Mouse (Mus musculus): ENCODE data around the gene Kif2b. TPM values are rescaled to one million over a fixed set of nuclear protein-coding genes. Genes with fewer than 3 reads are reported as not detected.

The Kif2b gene
- not detected in 2 replicates for polyA plus RNA-seq (2012; rRNA removed)

DNA sequence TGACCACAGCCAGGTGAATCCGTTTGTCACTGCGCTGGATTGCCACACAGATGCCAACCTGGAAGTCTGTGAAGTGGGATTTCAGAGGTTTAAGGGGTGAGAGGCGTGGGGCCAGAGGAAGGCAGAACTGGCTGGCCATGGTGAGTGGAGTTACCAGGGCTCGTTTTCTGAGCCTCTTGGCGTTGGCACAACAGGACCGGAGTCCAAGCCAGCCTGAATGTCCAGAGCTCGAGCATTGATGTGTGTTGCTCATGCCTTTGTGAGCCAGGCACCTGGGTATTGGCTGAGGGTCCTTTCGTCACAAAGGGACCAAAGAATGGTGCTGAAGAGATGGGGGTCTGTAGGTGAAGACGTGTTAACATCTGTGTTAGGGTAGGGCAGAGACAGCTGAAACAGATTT, at the start of gene Kif2b:
TSS of gene Kif2b (minus strand) at position 242 of the 400 bp plus-strand sequence.
- WGBS: 88% methylated on average over 9 of the region's 9 CpGs
- H3K4me3 ChIP-seq (ENCODE audit: extremely low read depth, insufficient read depth, insufficient read length): no peak within 1 kb of the TSS
- H3K27ac ChIP-seq (ENCODE audit: insufficient read depth, low read length): no peak within 1 kb of the TSS
- TF ChIP-seq POLR2A (IDR thresholded peaks at IDR 0.05; ENCODE audit: low read depth, low read length): no peak
- no peak for TF ChIP-seq CTCF (IDR thresholded peaks at IDR 0.05; ENCODE audit: extremely low read depth, insufficient read depth, insufficient read length, insufficient replicate concordance)
- H3K27me3 ChIP-seq (ENCODE audit: control insufficient read depth, insufficient read depth, low read length): no peaks in the 10 kb centered on the region
- H3K36me3 ChIP-seq (ENCODE audit: control insufficient read depth, insufficient read depth, low read length): no peaks in the 10 kb centered on the region
- no peak for DNase-seq (ENCODE audit: low read depth in 1 of 2, low spot score in 2 of 2)
- no peaks in the 10 kb centered on the region for H3K4me1 ChIP-seq (ENCODE audit: control insufficient read depth, insufficient read depth, insufficient read length)

DNA sequence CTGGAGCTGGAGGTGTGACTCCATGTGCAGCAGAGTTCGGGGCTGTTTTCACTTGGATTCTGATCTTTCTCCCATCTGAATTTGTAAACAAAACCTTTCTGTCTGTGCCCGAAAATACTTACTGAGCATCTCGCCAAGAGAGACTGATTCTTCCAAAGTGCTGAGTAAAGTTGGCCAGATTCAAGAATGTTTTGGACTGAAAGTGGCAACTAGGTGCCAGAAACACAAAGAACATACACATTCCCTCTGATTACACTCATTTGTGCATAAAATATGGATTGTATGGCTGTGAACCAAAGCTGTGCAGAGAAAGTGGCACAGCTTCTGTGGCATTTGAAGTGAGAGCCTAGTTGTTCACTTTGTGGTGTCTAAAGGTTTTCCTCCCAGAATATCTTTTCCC, 15.7 kb upstream of the Kif2b start:
- WGBS: 73% methylated on average over 3 of the region's 3 CpGs
- TF ChIP-seq CTCF (IDR thresholded peaks at IDR 0.05; ENCODE audit: extremely low read depth, insufficient read depth, insufficient read length, insufficient replicate concordance) (no peak), POLR2A (IDR thresholded peaks at IDR 0.05; ENCODE audit: low read depth, low read length) (no peak)

DNA sequence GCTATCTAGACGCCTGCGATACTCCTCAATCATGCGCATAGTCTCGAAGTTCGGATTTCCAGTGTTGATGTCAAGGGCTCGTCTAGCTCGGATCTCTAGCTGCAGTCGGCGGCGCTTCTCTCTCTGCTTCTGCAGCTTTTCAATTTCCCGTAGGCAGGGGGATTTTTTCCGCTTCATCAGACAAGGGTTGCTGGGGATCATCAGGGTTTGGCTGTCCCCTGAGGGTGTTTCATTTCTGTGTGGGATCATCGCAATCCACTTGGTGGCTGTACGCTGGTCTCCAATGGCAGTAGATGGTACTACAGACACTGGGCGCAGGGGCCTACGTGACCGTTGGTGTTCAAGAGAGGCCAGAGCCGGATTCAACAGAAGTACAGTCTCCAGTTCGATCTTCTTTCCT, 502 bp downstream of the Kif2b start:
- H3K4me1 ChIP-seq (ENCODE audit: control insufficient read depth, insufficient read depth, insufficient read length): no peaks in the 10 kb centered on the region
- DNase-seq (ENCODE audit: low read depth in 1 of 2, low spot score in 2 of 2): no peak

More for the DNA sequence above, 15.7 kb upstream of the Kif2b start:
- Histone ChIP-seq H3K27me3 (ENCODE audit: control insufficient read depth, insufficient read depth, low read length) (no peaks in the 10 kb centered on the region), H3K4me1 (ENCODE audit: control insufficient read depth, insufficient read depth, insufficient read length) (no peaks in the 10 kb centered on the region), H3K36me3 (ENCODE audit: control insufficient read depth, insufficient read depth, low read length) (no peaks in the 10 kb centered on the region), H3K27ac (ENCODE audit: insufficient read depth, low read length) (no peak overlapping the region), H3K4me3 (ENCODE audit: extremely low read depth, insufficient read depth, insufficient read length) (no peak overlapping the region)
- DNase-seq (ENCODE audit: low read depth in 1 of 2, low spot score in 2 of 2): no peak

DNA sequence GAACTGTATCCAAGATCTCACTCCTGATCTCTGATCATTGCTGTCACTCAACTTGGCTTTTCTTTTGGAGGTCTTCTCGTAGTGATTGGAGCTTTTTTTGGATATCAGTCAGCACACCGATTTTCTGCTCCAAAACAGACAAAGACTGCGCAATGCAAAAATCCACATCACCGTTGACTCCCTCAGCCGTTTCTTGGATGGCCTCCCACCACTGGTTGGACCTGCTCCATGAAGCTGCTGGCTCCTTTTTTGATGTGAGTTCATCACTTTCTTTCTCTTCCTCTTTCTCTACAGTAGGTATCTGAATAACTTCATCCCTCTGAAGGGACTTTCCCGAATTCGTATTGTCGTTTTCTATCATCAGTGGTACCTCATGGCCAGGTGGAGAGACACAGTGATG, 2.0 kb downstream of the Kif2b start:
- H3K36me3 ChIP-seq (ENCODE audit: control insufficient read depth, insufficient read depth, low read length): no peaks in the 10 kb centered on the region
- H3K4me3 ChIP-seq (ENCODE audit: extremely low read depth, insufficient read depth, insufficient read length): no peak overlapping the region
- TF ChIP-seq CTCF (IDR thresholded peaks at IDR 0.05; ENCODE audit: extremely low read depth, insufficient read depth, insufficient read length, insufficient replicate concordance) (no peak), POLR2A (IDR thresholded peaks at IDR 0.05; ENCODE audit: low read depth, low read length) (no peak)
- H3K27ac ChIP-seq (ENCODE audit: insufficient read depth, low read length): no peak overlapping the region
- H3K4me1 ChIP-seq (ENCODE audit: control insufficient read depth, insufficient read depth, insufficient read length): no peaks in the 10 kb centered on the region
- 89% methylated on average over 8 of the region's 8 CpGs for WGBS
- no peak for DNase-seq (ENCODE audit: low read depth in 1 of 2, low spot score in 2 of 2)
- no peaks in the 10 kb centered on the region for H3K27me3 ChIP-seq (ENCODE audit: control insufficient read depth, insufficient read depth, low read length)

More for the DNA sequence above, 502 bp downstream of the Kif2b start:
- no peak overlapping the region for H3K4me3 ChIP-seq (ENCODE audit: extremely low read depth, insufficient read depth, insufficient read length)
- WGBS: 94% methylated on average over 19 of the region's 19 CpGs
- no peaks in the 10 kb centered on the region for H3K27me3 ChIP-seq (ENCODE audit: control insufficient read depth, insufficient read depth, low read length)
- no peak overlapping the region for H3K27ac ChIP-seq (ENCODE audit: insufficient read depth, low read length)
- H3K36me3 ChIP-seq (ENCODE audit: control insufficient read depth, insufficient read depth, low read length): no peaks in the 10 kb centered on the region
- TF ChIP-seq CTCF (IDR thresholded peaks at IDR 0.05; ENCODE audit: extremely low read depth, insufficient read depth, insufficient read length, insufficient replicate concordance) (no peak), POLR2A (IDR thresholded peaks at IDR 0.05; ENCODE audit: low read depth, low read length) (no peak)

DNA sequence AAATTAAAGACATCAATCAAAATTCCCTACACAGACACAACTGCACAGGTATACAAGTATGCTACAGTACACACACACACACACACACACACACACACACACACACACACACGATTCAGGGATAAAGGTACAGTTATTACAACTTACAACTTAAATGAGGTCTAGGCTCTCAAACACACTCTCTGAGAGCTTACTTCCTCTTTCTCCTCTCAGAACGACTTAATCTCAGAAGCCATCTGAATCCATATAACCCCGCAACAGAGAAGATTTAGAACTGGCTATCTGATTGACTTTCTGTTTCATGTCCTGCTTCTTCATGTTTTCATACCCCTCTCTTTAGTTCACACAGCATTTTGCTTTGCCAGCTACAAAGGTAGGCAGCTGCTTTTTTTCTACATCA, 2.9 kb downstream of the Kif2b start:
- H3K27me3 ChIP-seq (ENCODE audit: control insufficient read depth, insufficient read depth, low read length): no peaks in the 10 kb centered on the region
- no peak overlapping the region for H3K27ac ChIP-seq (ENCODE audit: insufficient read depth, low read length)
- TF ChIP-seq POLR2A (IDR thresholded peaks at IDR 0.05; ENCODE audit: low read depth, low read length): no peak
- TF ChIP-seq CTCF (IDR thresholded peaks at IDR 0.05; ENCODE audit: extremely low read depth, insufficient read depth, insufficient read length, insufficient replicate concordance): no peak
- H3K4me3 ChIP-seq (ENCODE audit: extremely low read depth, insufficient read depth, insufficient read length): no peak overlapping the region
- H3K4me1 ChIP-seq (ENCODE audit: control insufficient read depth, insufficient read depth, insufficient read length): no peaks in the 10 kb centered on the region
- 5% methylated on average over 3 of the region's 3 CpGs for WGBS
- no peak for DNase-seq (ENCODE audit: low read depth in 1 of 2, low spot score in 2 of 2)
- H3K36me3 ChIP-seq (ENCODE audit: control insufficient read depth, insufficient read depth, low read length): no peaks in the 10 kb centered on the region

DNA sequence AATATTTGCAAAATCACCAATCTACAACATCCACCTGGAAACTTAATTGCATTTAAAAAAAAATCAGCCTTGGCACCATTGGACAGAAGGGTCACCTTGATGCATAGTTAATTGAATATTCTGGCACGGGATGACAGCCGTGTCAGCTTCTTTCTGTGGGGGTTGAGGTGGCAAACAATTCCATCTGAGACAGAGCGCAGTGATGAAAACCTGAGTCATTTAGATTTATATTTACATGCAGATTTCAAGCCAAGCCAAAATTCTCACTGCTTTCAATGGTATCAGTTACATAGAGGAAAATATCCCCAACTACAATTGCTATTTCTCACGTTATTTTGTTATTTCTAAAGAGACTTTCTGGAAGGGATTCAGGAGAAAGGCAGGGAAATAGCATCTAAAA, 46.6 kb downstream of the Kif2b start:
- no peaks in the 10 kb centered on the region for H3K27me3 ChIP-seq (ENCODE audit: control insufficient read depth, insufficient read depth, low read length)
- H3K36me3 ChIP-seq (ENCODE audit: control insufficient read depth, insufficient read depth, low read length): no peaks in the 10 kb centered on the region
- H3K4me3 ChIP-seq (ENCODE audit: extremely low read depth, insufficient read depth, insufficient read length): no peak overlapping the region
- no peak for DNase-seq (ENCODE audit: low read depth in 1 of 2, low spot score in 2 of 2)
- H3K27ac ChIP-seq (ENCODE audit: insufficient read depth, low read length): no peak overlapping the region
- H3K4me1 ChIP-seq (ENCODE audit: control insufficient read depth, insufficient read depth, insufficient read length): no peaks in the 10 kb centered on the region
- 78% methylated on average over 4 of the region's 4 CpGs for WGBS
- TF ChIP-seq CTCF (IDR thresholded peaks at IDR 0.05; ENCODE audit: extremely low read depth, insufficient read depth, insufficient read length, insufficient replicate concordance): no peak
- TF ChIP-seq POLR2A (IDR thresholded peaks at IDR 0.05; ENCODE audit: low read depth, low read length): no peak

All from spleen, adult 2 months (tissue).